Mouse (Mus musculus) erythroid progenitor cell, adult 5-6 weeks (primary cell): ENCODE results near the gene Syngr1. TPM values are rescaled to one million over a fixed set of nuclear protein-coding genes. Genes with fewer than 3 reads are reported as not detected.
A peak's percentile ranks its signal among the peaks of the same experiment; 100 is the strongest.
"Not testable (repeated sequence)": the region's sequence is repeated elsewhere in the genome, so short reads cannot be mapped to it uniquely, and the experiment has no call there.

ENCODE experiments used
- ATAC-seq: replicated peaks from 2 replicates; pipeline ENCODE4 v1.8.0; 2016; ENCODE audit warnings: moderate number of reproducible peaks, mild to moderate bottlenecking, moderate TSS enrichment, inconsistent platforms; ENCODE audit not compliant: poor library complexity, low FRiP score, severe bottlenecking
- total RNA-seq, 2 experiments: library from RNA; stranded (forward) in 1 of 2; stranded (reverse) in 1 of 2; fragments of 150-400 nt in 1 of 2; fragments of 186-747, 209-891 nt in 1 of 2; gene quantifications; 2 replicates each; pipeline versions ENCODE4 v1.2.3 to v1.2.4; 2015 to 2017; ENCODE audit warnings: low replicate concordance in 2 of 2

Syngr1 gene
- total RNA-seq, 2 experiments from 2014 or later = 3.6 to 20.1 TPM

DNA sequence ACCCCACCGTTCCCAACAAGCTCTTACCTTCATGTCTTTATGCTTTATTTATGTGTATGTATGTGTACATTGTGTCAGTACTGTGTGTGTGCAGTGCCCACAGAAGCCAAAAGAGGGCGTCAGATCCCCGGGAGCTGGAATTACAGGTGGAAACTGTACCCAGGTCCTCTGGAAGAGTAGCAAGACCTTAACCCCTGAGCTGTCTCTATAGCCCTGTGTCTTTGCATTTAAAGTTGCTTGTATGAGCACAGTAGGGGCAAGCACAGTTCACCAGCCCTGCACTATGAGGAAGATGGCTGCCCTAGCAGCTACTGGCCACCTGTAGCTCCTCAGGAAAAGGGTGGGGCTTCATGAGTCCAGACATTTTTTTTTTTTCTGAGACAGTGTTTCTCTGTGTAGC lies 16.4 kb downstream of the Syngr1 start:
- ATAC-seq = no peak

- ATAC-seq = no peak
These were observed 20.3 kb downstream of the Syngr1 start for GRCm38 (mm10) chr15:80111436-80111835.

DNA sequence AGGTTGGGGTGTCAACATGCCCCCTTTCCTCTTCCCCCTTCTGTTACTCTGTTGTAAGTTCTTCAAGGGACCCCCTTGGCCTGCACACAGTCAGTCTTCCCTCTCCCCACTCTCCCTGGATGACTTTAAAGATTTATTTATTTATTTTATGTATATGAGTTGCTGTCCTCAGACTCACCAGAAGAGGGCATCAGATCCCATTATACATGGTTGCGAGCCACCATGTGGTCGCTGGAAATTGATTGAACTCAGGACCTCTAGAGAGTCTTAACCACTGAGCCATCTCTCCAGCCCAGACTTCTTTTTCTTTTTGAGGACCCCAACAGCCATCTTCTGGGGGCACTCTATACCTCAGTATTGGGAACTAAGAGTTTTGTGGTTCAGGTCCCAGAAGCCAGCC lies 21.4 kb downstream of the Syngr1 start:
- 0 out of 2 replicates have a peak, but pooled peaks have one; percentile 26 for ATAC-seq

DNA sequence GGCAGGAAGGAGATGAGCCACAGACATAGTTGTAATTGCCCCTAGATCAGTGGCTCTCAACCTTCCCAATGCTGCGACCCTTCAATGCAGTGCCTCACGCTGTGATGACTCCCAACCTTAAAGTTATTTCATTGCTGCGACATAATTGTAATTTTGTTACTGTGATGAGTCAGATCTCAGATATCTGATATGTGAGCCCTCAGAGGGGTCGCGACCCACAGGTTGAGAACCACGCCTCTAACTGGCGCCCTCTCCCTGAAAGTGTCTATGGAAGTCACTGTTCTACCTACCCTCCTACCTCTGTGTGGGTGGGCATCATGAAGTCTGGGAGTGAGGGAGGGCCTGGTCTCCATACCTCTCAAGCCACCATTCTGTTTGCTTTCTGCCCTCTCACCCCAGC lies 23.3 kb downstream of the Syngr1 start:
- no peak for ATAC-seq

DNA sequence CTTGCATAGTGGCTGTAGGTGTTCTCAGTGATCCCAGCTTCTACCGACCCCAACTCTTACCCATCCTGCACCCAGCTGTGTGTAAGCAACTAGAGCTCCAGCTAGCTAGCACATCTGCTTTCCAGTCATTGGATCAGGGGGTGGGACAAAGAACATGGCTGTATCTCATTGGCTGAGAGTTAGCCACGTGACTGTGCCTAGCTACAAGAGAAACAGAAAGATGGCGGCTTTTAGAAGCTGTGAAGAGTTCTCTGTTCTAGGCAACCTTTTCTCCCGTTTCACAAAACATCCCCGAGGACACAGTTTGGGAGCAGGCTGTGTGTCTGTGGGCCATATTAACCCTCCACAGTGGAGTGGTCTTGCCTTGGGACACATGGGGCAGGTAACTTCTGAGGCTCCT lies 24.1 kb downstream of the Syngr1 start:
- no peak for ATAC-seq

DNA sequence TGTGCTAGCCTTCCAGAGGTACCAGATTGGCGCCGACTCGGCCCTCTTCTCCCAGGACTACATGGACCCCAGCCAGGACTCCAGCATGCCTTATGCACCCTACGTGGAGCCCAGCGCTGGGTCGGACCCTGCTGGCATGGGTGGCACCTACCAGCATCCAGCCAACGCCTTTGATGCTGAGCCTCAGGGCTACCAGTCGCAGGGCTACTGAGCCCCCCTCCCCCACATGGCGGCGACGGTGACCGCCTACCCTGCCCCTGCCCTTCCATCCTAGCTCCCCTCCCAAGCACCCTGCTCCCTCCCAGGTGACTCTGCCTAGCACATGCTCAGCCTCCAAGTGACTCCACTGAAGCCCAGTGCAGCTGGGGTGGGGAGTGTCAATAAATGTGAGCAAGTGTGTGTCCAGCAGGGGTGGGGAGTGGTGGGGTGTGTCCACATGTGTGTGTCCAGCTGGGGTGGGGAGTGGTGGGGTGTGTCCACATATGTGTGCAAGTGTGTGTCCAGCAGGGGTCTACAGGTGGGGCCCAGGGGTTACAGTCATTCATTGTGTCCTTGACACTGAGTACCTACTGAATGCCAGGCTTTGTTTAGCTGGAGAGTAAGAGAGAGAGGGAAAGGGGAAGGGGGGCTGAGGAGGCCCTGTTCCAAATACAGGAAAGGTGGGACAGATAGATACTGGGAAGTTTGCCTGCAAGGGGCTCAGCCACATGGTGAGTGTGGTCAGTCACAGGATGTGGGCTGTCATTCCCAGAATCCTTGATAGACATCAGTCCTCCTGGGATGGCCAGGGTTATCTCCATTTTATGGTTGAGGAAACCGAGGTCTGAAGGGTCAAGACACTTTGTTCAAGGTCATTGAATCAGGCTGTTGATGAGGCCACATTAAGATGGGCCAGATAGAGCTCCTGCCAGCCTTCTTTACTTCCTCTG lies 25.0 kb downstream of the Syngr1 start:
- no peak for ATAC-seq

DNA sequence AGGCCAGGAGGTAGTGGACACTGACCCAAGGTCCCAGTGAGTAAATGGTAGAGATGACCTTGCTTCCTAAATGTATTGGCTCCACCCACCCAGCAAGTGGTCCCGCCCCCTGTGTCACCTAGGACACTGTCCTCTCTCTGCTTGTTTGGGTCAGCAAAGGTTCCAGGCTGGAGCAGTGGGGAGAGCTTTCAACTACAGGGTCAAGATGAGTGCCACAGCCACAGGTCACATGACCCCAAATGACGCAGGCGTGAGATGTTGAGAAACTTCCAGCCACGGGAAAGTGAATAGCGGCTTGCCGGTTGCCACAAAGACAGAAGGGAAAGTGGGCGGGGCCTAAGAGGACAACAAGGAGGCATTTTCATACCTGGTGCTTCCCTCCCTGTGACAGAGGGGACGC lies 26.0 kb downstream of the Syngr1 start:
- no peak for ATAC-seq

GRCm38 (mm10) chr15:80119076-80119475 lies 27.9 kb downstream of the Syngr1 start:
- ATAC-seq = no peak

- ATAC-seq = no peak
These were observed 30.7 kb downstream of the Syngr1 start for GRCm38 (mm10) chr15:80121721-80122325.

- ATAC-seq = not testable (repeated sequence)
These were observed 31.3 kb downstream of the Syngr1 start for GRCm38 (mm10) chr15:80122431-80122830.

GRCm38 (mm10) chr15:80124651-80125050 lies 33.5 kb downstream of the Syngr1 start:
- ATAC-seq = no peak

DNA sequence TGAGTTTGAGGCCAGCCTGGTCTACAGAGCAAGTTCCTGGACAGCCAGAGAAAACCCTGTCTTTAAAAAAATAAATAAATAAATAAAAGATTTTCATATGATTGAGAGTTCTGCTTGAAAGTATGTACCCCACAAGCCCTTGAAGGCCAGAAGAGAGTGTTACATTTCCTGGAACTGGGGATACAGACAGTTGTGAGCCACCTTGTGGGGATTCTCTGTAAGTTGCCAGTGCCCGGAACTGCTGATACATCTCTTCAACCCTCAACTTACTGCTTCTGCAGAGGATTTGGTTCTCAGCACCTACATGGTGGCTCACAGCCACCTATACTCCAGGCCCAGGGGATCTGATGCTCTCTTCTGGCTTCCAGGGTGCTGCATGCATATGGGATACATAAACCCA lies 36.1 kb downstream of the Syngr1 start:
- ATAC-seq = no peak

DNA sequence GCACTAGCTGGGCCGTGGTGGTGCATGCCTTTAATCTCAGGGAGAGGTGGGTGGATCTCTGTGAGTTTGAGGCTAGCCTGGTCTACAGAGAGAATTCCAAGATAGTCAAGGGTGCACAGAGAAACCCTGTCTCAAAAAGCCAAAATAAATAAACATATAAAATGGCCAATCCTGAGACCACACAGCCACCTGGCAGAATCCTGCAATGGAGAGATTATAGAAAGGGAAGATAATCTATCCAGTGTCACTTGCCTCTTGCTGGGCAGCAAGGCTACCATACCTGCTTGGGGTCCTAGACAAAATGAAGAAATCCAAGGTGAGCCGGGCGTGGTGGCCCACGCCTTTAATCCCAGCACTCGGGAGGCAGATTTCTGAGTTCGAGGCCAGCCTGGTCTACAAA lies 38.8 kb downstream of the Syngr1 start:
- ATAC-seq = no peak

- peak; percentile 75 for ATAC-seq
These were observed 39.6 kb downstream of the Syngr1 start for GRCm38 (mm10) chr15:80130689-80131088.

DNA sequence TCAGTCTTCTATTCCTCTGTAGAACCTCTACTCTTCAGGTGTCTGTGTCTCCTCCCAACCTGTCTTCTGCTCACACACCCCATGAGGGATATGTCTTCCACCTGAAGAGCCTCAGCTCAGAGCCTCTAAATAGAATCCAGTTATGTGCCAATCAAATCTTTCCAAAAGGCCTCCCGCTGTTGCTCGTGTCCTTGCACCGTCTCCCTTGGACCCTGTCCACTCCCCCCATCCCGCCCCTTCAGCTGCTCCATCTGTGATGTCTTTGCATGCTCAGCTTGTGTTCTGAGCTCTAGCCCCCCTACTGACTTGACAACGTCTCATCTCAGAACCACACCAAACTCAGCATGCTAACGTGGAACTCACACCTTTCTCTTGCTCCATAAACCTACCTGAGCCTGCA lies 40.3 kb downstream of the Syngr1 start:
- ATAC-seq = no peak

- no peak for ATAC-seq
These were observed 41.3 kb downstream of the Syngr1 start for GRCm38 (mm10) chr15:80132452-80132851.

GRCm38 (mm10) chr15:80132993-80133586 lies 42.0 kb downstream of the Syngr1 start, which contains the start of gene Tab1:
Tab1 (plus strand) TSS chr15:80133127.
- ATAC-seq = peak; percentile 78

GRCm38 (mm10) chr15:80133682-80134449 lies 42.7 kb downstream of the Syngr1 start:
- ATAC-seq = peak; percentile 37

GRCm38 (mm10) chr15:80134450-80134847 lies 43.3 kb downstream of the Syngr1 start:
- ATAC-seq = no peak

DNA sequence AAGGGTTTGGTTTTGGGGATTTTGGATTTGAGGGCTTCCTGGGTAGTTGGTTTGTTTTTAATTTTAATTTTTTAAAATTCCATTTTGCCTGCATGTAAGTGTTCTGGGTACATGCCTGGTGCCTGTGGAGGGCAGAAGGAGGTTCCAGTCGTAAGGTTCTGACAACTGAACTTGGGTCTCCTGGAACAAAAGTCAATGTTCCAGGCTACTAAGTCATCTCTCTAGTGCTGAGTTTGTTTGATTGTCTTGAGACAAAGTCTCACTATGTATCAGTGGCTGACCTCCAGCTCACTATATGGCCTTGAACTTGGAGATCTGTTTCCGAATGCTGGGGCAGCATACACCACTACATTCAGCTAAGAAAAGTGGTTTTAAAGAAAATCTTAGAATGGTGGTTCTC lies 44.4 kb downstream of the Syngr1 start:
- no peak for ATAC-seq
